Mouse (Mus musculus) MEL (cell line): ENCODE measurements around the gene Mylk. TPM values are rescaled to one million over a fixed set of nuclear protein-coding genes. Genes with fewer than 3 reads are reported as not detected.

Experiments
- DNase-seq: peaks from one replicate; pipeline ENCODE4 v3.0.0; 2011; ENCODE audit warnings: low read depth, low spot score
- H3K27ac ChIP-seq: 2 replicates; pipeline ENCODE4 v1.5.1; 2012; ENCODE audit warnings: low read depth, mild to moderate bottlenecking, control low read depth, low read length, moderate library complexity; ENCODE audit not compliant: control insufficient read depth
- H3K27me3 ChIP-seq, 2 experiments: fragments of 150-350 bp in 1 of 2; sonication (generic) in 1 of 2; 2 replicates each; pipeline ENCODE4 v1.6.1; 2012; ENCODE audit warnings: low read length in 2 of 2, mild to moderate bottlenecking in 2 of 2, improper control_type of control experiment in 1 of 2, moderate library complexity in 1 of 2; ENCODE audit not compliant: insufficient read depth in 2 of 2, control insufficient read depth in 1 of 2
- H3K36me3 ChIP-seq, 2 experiments: 2 replicates each; pipeline ENCODE4 v1.6.1; 2012 to 2014; ENCODE audit warnings: low read length in 2 of 2, improper control_type of control experiment in 1 of 2, inconsistent platforms in 1 of 2, mild to moderate bottlenecking in 1 of 2; ENCODE audit not compliant: insufficient read depth in 2 of 2, control insufficient read depth in 1 of 2
- H3K4me1 ChIP-seq, 2 experiments: fragments of 150-350 bp in 1 of 2; sonication (generic) in 1 of 2; 2 replicates each; pipeline ENCODE4 v1.6.1; 2012; ENCODE audit warnings: low read length in 2 of 2, improper control_type of control experiment in 1 of 2, mild to moderate bottlenecking in 1 of 2; ENCODE audit not compliant: insufficient read depth in 2 of 2, control insufficient read depth in 1 of 2
- H3K4me3 ChIP-seq, 2 experiments: fragments of 150-350 bp in 1 of 2; sonication (generic) in 1 of 2; 2 replicates each; pipeline ENCODE4 v1.5.1; 2012; ENCODE audit warnings: low read depth in 2 of 2, low read length in 2 of 2, mild to moderate bottlenecking in 2 of 2, moderate library complexity in 2 of 2, control low read depth in 1 of 2, improper control_type of control experiment in 1 of 2; ENCODE audit not compliant: control insufficient read depth in 1 of 2, insufficient read depth in 1 of 2
- H3K79me2 ChIP-seq: 2 replicates; pipeline ENCODE4 v1.6.1; 2012; ENCODE audit warnings: mild to moderate bottlenecking, low read length, moderate library complexity; ENCODE audit not compliant: control insufficient read depth, poor library complexity, insufficient read depth
- H3K9ac ChIP-seq: 2 replicates; pipeline ENCODE4 v1.6.1; 2012; ENCODE audit warnings: low read depth, mild to moderate bottlenecking, control low read depth, low read length, moderate library complexity; ENCODE audit not compliant: control insufficient read depth, poor library complexity, severe bottlenecking
- H3K9me3 ChIP-seq: fragments of 150-350 bp; sonication (generic); replicated peaks from 2 replicates; pipeline ENCODE4 v1.6.1; 2012; ENCODE audit warnings: mild to moderate bottlenecking, low read length, improper control_type of control experiment, moderate library complexity; ENCODE audit not compliant: insufficient read depth
- CHD1 ChIP-seq: IDR thresholded peaks from 2 replicates; pipeline ENCODE4 v1.6.1; 2012; ENCODE audit warnings: low read depth, mild to moderate bottlenecking, inconsistent platforms, low read length, improper control_type of control experiment
- CHD2 ChIP-seq: IDR thresholded peaks from 2 replicates; pipeline ENCODE4 v1.6.1; 2011; ENCODE audit warnings: low read length, improper control_type of control experiment
- CTCF ChIP-seq, 3 experiments: IDR thresholded peaks in 2 of 3; conservative IDR thresholded peaks in 1 of 3; 2 replicates each; pipeline ENCODE4 v1.5.1; 2011 to 2012; ENCODE audit warnings: low read length in 3 of 3, low read depth in 2 of 3, mild to moderate bottlenecking in 2 of 3, improper control_type of control experiment in 1 of 3, inconsistent platforms in 1 of 3, mixed read lengths in 1 of 3, moderate library complexity in 1 of 3; ENCODE audit not compliant: control insufficient read depth in 1 of 3, insufficient read depth in 1 of 3, poor library complexity in 1 of 3, severe bottlenecking in 1 of 3
- E2F4 ChIP-seq: IDR thresholded peaks from 2 replicates; pipeline ENCODE4 v1.6.1; 2011; ENCODE audit warnings: low read depth, low read length, improper control_type of control experiment, borderline replicate concordance
- ELF1 ChIP-seq: IDR thresholded peaks from 2 replicates; pipeline ENCODE4 v1.6.1; 2014; ENCODE audit warnings: low read depth, mild to moderate bottlenecking, inconsistent platforms, low read length, improper control_type of control experiment, moderate library complexity
- EP300 ChIP-seq, 2 experiments: IDR thresholded peaks; 2 replicates each; pipeline ENCODE4 v1.6.1; 2011; ENCODE audit warnings: improper control_type of control experiment in 2 of 2, low read length in 2 of 2, low read depth in 1 of 2, mild to moderate bottlenecking in 1 of 2
- GATA1 ChIP-seq: IDR thresholded peaks from 2 replicates; pipeline ENCODE4 v1.6.1; 2011; ENCODE audit warnings: low read depth, low read length, improper control_type of control experiment
- HCFC1 ChIP-seq: IDR thresholded peaks from 2 replicates; pipeline ENCODE4 v1.6.1; 2012; ENCODE audit warnings: low read depth, mild to moderate bottlenecking, inconsistent platforms, low read length, improper control_type of control experiment, moderate library complexity
- KAT2A ChIP-seq: conservative IDR thresholded peaks from 2 replicates; pipeline ENCODE4 v1.6.1; 2012; ENCODE audit warnings: low read depth, low read length, improper control_type of control experiment, inconsistent platforms
- MAX ChIP-seq: IDR thresholded peaks from 2 replicates; pipeline ENCODE4 v1.6.1; 2011; ENCODE audit warnings: low read length, improper control_type of control experiment
- MXI1 ChIP-seq: IDR thresholded peaks from 2 replicates; pipeline ENCODE4 v1.6.1; 2011; ENCODE audit warnings: mild to moderate bottlenecking, low read depth, low read length, improper control_type of control experiment
- MYB ChIP-seq: IDR thresholded peaks from 2 replicates; pipeline ENCODE4 v1.6.1; 2011; ENCODE audit warnings: mild to moderate bottlenecking, low read depth, low read length, improper control_type of control experiment
- MYC ChIP-seq: IDR thresholded peaks from 2 replicates; pipeline ENCODE4 v1.6.1; 2011; ENCODE audit warnings: low read depth, mild to moderate bottlenecking, low read length, improper control_type of control experiment, moderate library complexity
- NELFE ChIP-seq: IDR thresholded peaks from 2 replicates; pipeline ENCODE4 v1.6.1; 2011; ENCODE audit warnings: low read depth, low read length, improper control_type of control experiment
- NRF1 ChIP-seq: IDR thresholded peaks from 2 replicates; pipeline ENCODE4 v1.6.1; 2014; ENCODE audit warnings: low read depth, mild to moderate bottlenecking, inconsistent platforms, low read length, improper control_type of control experiment, moderate library complexity; ENCODE audit not compliant: poor library complexity, insufficient read depth, severe bottlenecking
- POLR2A ChIP-seq, 2 experiments: IDR thresholded peaks; 2 replicates each; pipeline ENCODE4 v1.6.1; 2011 to 2012; ENCODE audit warnings: low read length in 2 of 2, mild to moderate bottlenecking in 2 of 2, control low read depth in 1 of 2, improper control_type of control experiment in 1 of 2, low read depth in 1 of 2, moderate library complexity in 1 of 2; ENCODE audit not compliant: control insufficient read depth in 1 of 2, insufficient read depth in 1 of 2, poor library complexity in 1 of 2
- POLR2AphosphoS2 ChIP-seq: IDR thresholded peaks from 2 replicates; pipeline ENCODE4 v1.6.1; 2011; ENCODE audit warnings: low read length, improper control_type of control experiment
- RAD21 ChIP-seq: IDR thresholded peaks from 2 replicates; pipeline ENCODE4 v1.6.1; 2011; ENCODE audit warnings: mild to moderate bottlenecking, low read depth, low read length, improper control_type of control experiment
- RCOR1 ChIP-seq: IDR thresholded peaks from 2 replicates; pipeline ENCODE4 v1.6.1; 2012; ENCODE audit warnings: low read depth, mild to moderate bottlenecking, inconsistent platforms, low read length, improper control_type of control experiment
- SIN3A ChIP-seq: IDR thresholded peaks from 2 replicates; pipeline ENCODE4 v1.6.1; 2012; ENCODE audit warnings: low read length, improper control_type of control experiment, inconsistent platforms
- SMC3 ChIP-seq: IDR thresholded peaks from 2 replicates; pipeline ENCODE4 v1.6.1; 2011; ENCODE audit warnings: low read depth, low read length, improper control_type of control experiment
- TBP ChIP-seq: IDR thresholded peaks from 2 replicates; pipeline ENCODE4 v1.8.0; 2011; ENCODE audit warnings: low read depth, low read length, improper control_type of control experiment
- TCF12 ChIP-seq: IDR thresholded peaks from 2 replicates; pipeline ENCODE4 v1.6.1; 2014; ENCODE audit warnings: low read depth, mild to moderate bottlenecking, inconsistent platforms, low read length, improper control_type of control experiment, moderate library complexity
- UBTF ChIP-seq: IDR thresholded peaks from 2 replicates; pipeline ENCODE4 v1.6.1; 2012; ENCODE audit warnings: low read depth, mild to moderate bottlenecking, inconsistent platforms, low read length, improper control_type of control experiment, moderate library complexity, borderline replicate concordance; ENCODE audit not compliant: insufficient read depth
- USF1 ChIP-seq: IDR thresholded peaks from 2 replicates; pipeline ENCODE4 v1.6.1; 2014; ENCODE audit warnings: low read depth, mild to moderate bottlenecking, inconsistent platforms, low read length, improper control_type of control experiment, moderate library complexity
- polyA plus RNA-seq, 2 experiments: library from polyadenylated mRNA; stranded (reverse) in 1 of 2; unstranded in 1 of 2; fragments of >175 nt in 1 of 2; fragments of >200 nt in 1 of 2; gene quantifications; 2 replicates each; pipeline versions ENCODE4 v1.2.1 to v1.2.4; 2012; ENCODE audit warnings: low replicate concordance in 2 of 2, low read depth in 1 of 2; ENCODE audit not compliant: insufficient read length in 2 of 2, insufficient read depth in 1 of 2, missing spikeins in 1 of 2
- total RNA-seq: library from RNA; depleted of rRNA; stranded (reverse); fragments of 300-350 nt; gene quantifications from 2 replicates; pipeline ENCODE4 v1.2.3, GENCODE M21; 2012

The Mylk gene
- total and polyA plus RNA-seq, 3 experiments, result not detected

DNA sequence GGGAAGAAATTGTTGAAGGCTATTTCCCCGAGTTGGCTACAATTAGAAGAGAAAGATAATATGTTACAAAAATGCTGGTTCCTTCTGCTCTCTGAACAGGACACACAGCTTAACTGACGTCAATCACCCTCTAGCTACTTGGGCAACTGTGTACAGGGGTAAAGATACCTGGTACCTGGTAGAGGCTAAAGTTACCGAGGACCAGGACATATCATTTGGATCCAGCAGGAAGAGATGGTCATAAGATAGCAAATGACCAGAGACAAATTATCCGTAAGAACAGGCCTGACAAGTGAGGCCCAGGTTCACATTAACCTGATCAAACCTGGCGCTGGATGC, 276.9 kb downstream of the Mylk start:
- TF ChIP-seq TCF12 (no peak), SMC3 (no peak), TBP (no peak), CHD1 (no peak), MYB (no peak), CHD2 (no peak)
- peaks cover 9% of the 10 kb centered on the region for H3K79me2 ChIP-seq
- 0 out of 2 replicates have a peak overlapping the region, but pooled peaks have one; percentile 8 for H3K9ac ChIP-seq

DNA sequence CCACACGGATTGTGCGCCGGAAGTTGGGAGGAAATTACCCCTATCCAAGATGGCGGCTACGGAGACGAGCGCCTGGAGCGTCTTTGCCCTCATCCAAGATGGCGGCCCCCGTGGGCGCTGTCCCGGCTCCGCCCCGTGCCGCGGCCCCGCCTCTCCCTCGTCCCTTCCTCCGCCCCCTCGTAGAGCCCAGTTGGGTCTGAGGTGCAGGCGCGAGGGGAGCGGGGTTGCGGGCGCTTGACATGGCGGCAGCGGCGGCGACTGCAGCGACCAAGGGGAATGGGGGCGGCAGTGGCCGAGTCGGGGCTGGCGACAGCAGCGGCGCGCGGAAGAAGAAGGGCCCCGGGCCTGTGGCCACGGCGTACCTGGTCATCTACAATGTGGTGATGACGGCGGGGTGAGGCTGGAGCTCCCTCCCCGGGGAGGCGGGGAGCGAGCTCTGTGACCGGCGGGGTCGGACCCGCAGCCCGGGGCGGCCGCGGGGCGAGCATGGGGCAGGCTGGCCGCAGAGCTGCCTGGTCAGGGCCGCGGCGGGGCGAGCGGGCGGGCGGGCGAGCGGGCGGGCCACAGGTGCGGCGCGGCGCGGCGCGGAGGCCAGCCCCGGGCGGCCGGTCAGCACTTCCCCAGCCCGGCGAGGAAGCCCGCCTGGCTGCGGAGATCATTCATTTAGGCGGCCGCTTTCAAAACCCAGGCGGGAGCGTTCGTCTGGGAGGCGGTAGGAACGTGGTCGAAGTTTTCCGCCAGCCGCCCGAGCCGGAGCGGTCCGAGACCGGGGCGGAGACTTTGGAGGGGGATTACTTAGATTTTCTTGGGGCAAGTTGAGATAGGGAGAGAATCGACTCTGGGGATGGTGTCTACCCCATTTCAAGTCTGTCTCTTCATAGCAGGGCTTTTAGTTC, 277.5 kb downstream of the Mylk start, which contains the start of gene Hacd2:
Gene Hacd2, plus strand, starts transcription at position 187 of the 896 bp plus-strand sequence.
- peaks cover 9% of the 10 kb centered on the region for H3K79me2 ChIP-seq
- DNase-seq, result peak; percentile 95
- TF ChIP-seq E2F4, result no peak
- TF ChIP-seq UBTF, result 0 out of 2 replicates have a peak, but pooled peaks have one; percentile 37
- peak; percentile 58; the same call in 1 of the 2 replicates for TF ChIP-seq MXI1
- no peak for TF ChIP-seq RAD21
- peak; percentile 89 for TF ChIP-seq RCOR1
- no peak for TF ChIP-seq CHD1
- TF ChIP-seq HCFC1, result peak; percentile 98
- no peak for TF ChIP-seq MYB
- peak; percentile 80 for TF ChIP-seq KAT2A
- TF ChIP-seq GATA1, result no peak
- TF ChIP-seq EP300 (IDR thresholded peaks at IDR 0.05; ENCODE audit: low read depth in 1 of 2, low read length in 2 of 2), result 0 out of 4 replicates have a peak, but pooled peaks of 1 of the 2 experiments have one; percentile 6
- peak; percentile 64 to 83; a peak in 2 of 4 replicates for TF ChIP-seq POLR2A (IDR thresholded peaks at IDR 0.05; ENCODE audit: control insufficient read depth in 1 of 2, insufficient read depth in 1 of 2, low read depth in 1 of 2, low read length in 2 of 2, poor library complexity in 1 of 2)
- peak; percentile 32; the same call in 1 of the 2 replicates for TF ChIP-seq MAX
- peak; percentile 68; the same call in 1 of the 2 replicates for TF ChIP-seq POLR2AphosphoS2
- peak; percentile 81 for TF ChIP-seq ELF1
- peak; percentile 66; the same call in 1 of the 2 replicates for TF ChIP-seq TCF12
- peak; percentile 72; the same call in 1 of the 2 replicates for TF ChIP-seq SIN3A
- TF ChIP-seq NELFE, result peak; percentile 77
- no peak for TF ChIP-seq CTCF (IDR thresholded peaks at IDR 0.05 in 2 of 3, conservative IDR thresholded peaks at IDR 0.05 in 1 of 3; ENCODE audit: control insufficient read depth in 1 of 3, insufficient read depth in 1 of 3, low read depth in 2 of 3, low read length in 3 of 3, poor library complexity in 1 of 3, severe bottlenecking in 1 of 3)
- TF ChIP-seq MYC, result no peak
- TF ChIP-seq USF1, result 0 out of 2 replicates have a peak, but pooled peaks have one; percentile 29
- peak; percentile 62 for TF ChIP-seq NRF1
- H3K9me3 ChIP-seq, result no peaks in the 10 kb centered on the region
- peak within 1 kb of the TSS; percentile 75 to 90 for H3K4me3 ChIP-seq
- peak within 1 kb of the TSS; percentile 93 for H3K9ac ChIP-seq
- H3K27ac ChIP-seq, result peak within 1 kb of the TSS; percentile 23
- H3K4me1 ChIP-seq, result peaks cover 0 to 2% of the 10 kb centered on the region in 2 experiments; a peak in 1 of 4 replicates
- H3K36me3 ChIP-seq, result peaks cover 0 to 9% of the 10 kb centered on the region in 2 experiments; a peak in 2 of 4 replicates
- H3K27me3 ChIP-seq, result no peaks in the 10 kb centered on the region

More for the DNA sequence above, 276.9 kb downstream of the Mylk start:
- Histone ChIP-seq H3K36me3 (peaks cover 0 to 9% of the 10 kb centered on the region in 2 experiments; a peak in 2 of 4 replicates), H3K9me3 (no peaks in the 10 kb centered on the region), H3K4me1 (peaks cover 0 to 2% of the 10 kb centered on the region in 2 experiments; a peak in 1 of 4 replicates), H3K4me3 (peak overlapping the region; percentile 48 to 56), H3K27me3 (no peaks in the 10 kb centered on the region), H3K27ac (0 out of 2 replicates have a peak overlapping the region, but pooled peaks have one; percentile 0)
- DNase-seq, result no peak
